Mouse (Mus musculus) megakaryocyte, embryonic 14.5 days (primary cell): Measurements from ENCODE around the gene Fam13a. TPM values are rescaled to one million over a fixed set of nuclear protein-coding genes. Genes with fewer than 3 reads are reported as not detected.
A peak's percentile ranks its signal among the peaks of the same experiment; 100 is the strongest.

Experiments used
- H3K27me3 ChIP-seq: replicated peaks from 2 replicates; pipeline ENCODE3; 2012; ENCODE audit warnings: inconsistent platforms
- H3K36me3 ChIP-seq: replicated peaks from 2 replicates; pipeline ENCODE3; 2012; ENCODE audit warnings: low read length, inconsistent platforms, mixed read lengths
- H3K4me1 ChIP-seq: 2 replicates; pipeline ENCODE4 v1.6.1; 2012; ENCODE audit warnings: inconsistent platforms
- H3K4me3 ChIP-seq: replicated peaks from 2 replicates; pipeline ENCODE3; 2012; ENCODE audit warnings: moderate library complexity, mild to moderate bottlenecking, inconsistent platforms
- H3K9me3 ChIP-seq: 2 replicates; pipeline ENCODE4 v1.6.1; 2012; ENCODE audit warnings: inconsistent platforms
- FLI1 ChIP-seq: IDR thresholded peaks from 2 replicates; pipeline ENCODE4 v1.6.1; 2012; ENCODE audit warnings: low read length, inconsistent platforms, mixed read lengths
- GATA1 ChIP-seq: IDR thresholded peaks from 3 replicates; pipeline ENCODE4 v1.6.1; 2012; ENCODE audit warnings: mixed read lengths, low read length, inconsistent platforms, borderline replicate concordance
- polyA plus RNA-seq: library from polyadenylated mRNA; stranded (reverse); fragments of >175 nt; gene quantifications from 2 replicates; pipeline ENCODE4 v1.2.3, GENCODE M21; 2012; ENCODE audit warnings: low replicate concordance; ENCODE audit not compliant: insufficient read depth

Gene Fam13a
- polyA plus RNA-seq, 1 experiment = not detected

DNA sequence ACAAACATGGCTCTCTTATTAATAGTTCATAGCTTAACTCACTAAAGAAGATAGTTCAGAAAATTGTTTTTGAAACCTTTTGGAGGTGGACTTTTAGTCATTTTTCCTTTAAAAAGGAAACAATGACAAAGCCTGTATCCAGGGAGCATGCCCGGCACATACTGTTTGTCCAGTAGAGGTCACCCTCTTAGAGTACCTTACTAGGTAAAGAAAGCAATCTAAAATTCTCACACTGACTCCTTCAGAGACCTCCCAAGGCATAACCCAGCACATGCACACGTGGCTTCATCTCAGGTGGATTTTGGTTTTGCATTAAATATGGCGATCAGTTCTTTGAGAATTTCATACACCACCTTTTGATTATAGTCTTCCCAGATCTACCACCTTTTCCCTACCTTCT, 102.7 kb downstream of the Fam13a start:
- H3K4me1 ChIP-seq = peaks cover 1% of the 10 kb centered on the region
- H3K4me3 ChIP-seq = no peak overlapping the region
- no peak for TF ChIP-seq FLI1
- TF ChIP-seq GATA1 = no peak
- H3K36me3 ChIP-seq = peaks cover 7% of the 10 kb centered on the region
- H3K27me3 ChIP-seq = no peaks in the 10 kb centered on the region
- no peaks in the 10 kb centered on the region for H3K9me3 ChIP-seq

DNA sequence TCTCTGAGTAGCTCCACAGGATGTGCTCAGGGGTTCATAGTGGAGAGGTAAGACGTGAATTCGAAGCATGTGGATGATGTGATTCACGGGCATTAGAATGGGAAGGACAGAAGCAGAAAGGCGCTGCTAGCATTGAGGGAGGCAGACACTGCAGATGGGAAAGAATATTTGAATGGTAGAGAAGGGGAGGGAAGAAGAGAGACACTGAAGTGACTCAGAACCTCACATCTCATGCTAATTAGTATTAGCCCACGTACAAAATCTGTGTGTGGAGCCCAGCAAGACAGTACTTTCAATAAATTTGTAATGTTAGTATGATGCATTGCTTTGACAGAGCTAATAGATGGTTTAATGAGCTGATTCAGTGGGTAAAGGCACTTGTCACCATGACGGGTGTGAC, 103.6 kb downstream of the Fam13a start:
- Histone ChIP-seq H3K36me3 (peaks cover 7% of the 10 kb centered on the region), H3K27me3 (no peaks in the 10 kb centered on the region), H3K9me3 (no peaks in the 10 kb centered on the region), H3K4me3 (no peak overlapping the region), H3K4me1 (peaks cover 7% of the 10 kb centered on the region)
- no peak for TF ChIP-seq GATA1
- no peak for TF ChIP-seq FLI1

DNA sequence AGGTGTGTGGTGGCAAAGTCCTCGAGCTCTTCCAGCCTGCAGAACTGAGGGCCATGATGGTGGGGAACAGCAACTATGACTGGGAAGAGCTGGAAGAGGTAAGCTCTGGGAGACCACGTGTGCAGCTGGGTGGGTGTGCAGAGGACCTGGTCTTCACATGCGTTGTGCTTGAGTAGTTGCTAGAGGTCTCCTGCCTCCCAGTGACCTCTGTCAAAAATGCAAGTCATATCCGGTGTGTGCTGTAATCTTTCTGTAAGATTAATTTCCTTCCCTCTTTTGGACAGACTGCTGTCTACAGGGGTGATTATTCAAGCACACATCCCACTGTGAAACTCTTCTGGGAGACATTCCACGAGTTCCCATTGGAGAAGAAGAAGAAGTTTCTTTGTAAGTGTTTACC, 107.9 kb downstream of the Fam13a start:
- H3K4me3 ChIP-seq = peak overlapping the region; percentile 15
- no peaks in the 10 kb centered on the region for H3K27me3 ChIP-seq
- no peak for TF ChIP-seq FLI1
- H3K4me1 ChIP-seq = peaks cover 7% of the 10 kb centered on the region
- H3K36me3 ChIP-seq = peaks cover 7% of the 10 kb centered on the region
- H3K9me3 ChIP-seq = no peaks in the 10 kb centered on the region

DNA sequence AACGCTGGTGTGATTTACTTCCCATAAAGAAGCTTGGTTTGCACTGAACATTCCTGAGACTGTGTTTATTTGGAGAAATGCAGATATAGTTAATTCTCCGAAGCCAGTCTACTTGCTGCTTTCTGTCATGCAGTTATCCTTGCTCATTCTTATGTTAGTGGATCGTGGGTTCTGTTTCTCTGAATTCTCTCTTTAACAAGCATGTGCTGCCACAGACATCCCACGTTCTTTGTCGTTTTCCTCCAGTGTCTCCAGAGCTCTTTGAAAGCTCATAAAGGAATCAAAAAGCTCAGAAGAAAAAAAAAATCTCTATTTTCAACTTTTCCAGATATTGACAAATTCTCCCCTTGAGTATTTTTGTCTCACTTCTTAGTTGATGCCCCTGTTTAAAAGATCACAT, 110.4 kb downstream of the Fam13a start:
- Histone ChIP-seq H3K4me3 (no peak overlapping the region), H3K27me3 (no peaks in the 10 kb centered on the region), H3K36me3 (peaks cover 3% of the 10 kb centered on the region), H3K9me3 (no peaks in the 10 kb centered on the region), H3K4me1 (peaks cover 7% of the 10 kb centered on the region)
- no peak for TF ChIP-seq FLI1
- TF ChIP-seq GATA1 = no peak

DNA sequence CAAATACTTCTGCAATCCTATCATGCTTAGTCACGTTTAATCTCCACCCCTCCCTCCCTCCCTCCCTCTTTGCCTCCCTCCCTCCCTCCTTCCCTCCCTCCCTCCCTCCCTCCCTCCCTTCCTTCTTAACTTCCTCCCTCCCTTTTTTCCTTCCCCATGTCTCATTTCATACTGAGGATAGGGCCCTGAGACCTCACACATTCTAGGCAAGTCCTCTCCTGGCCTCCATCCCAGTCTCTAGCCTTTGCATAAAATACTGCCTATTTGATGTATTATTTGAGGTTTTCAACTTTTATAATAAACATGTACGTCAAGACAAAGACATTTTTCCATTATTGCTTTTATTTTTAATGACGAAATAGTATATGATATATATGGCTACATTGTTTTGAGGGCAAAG, 110.8 kb downstream of the Fam13a start:
- Histone ChIP-seq H3K4me3 (no peak overlapping the region), H3K4me1 (peaks cover 7% of the 10 kb centered on the region), H3K36me3 (peaks cover under 1% of the 10 kb centered on the region), H3K9me3 (no peaks in the 10 kb centered on the region), H3K27me3 (no peaks in the 10 kb centered on the region)
- TF ChIP-seq GATA1 = no peak
- no peak for TF ChIP-seq FLI1

DNA sequence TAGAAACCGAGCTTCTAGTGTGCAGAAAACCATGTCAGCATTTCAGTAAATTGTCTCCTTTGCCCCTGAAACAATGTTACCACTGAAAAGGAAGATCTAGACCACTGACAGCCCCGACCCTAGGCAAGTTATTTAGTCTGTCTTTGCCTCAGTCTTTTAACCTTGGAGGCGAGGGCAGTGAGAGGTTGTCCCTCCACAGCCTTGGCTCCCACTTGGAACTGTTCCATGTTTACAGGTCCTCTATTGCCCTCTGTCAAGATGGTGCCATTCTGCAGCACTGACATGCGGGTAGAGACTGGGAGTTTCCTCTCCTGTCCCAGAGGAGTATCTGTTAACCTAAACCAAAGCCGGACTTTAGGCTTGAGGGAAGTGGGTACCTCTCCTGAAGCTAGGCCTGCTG, 111.5 kb downstream of the Fam13a start:
- no peaks in the 10 kb centered on the region for H3K9me3 ChIP-seq
- H3K4me3 ChIP-seq = no peak overlapping the region
- no peaks in the 10 kb centered on the region for H3K36me3 ChIP-seq
- TF ChIP-seq FLI1 (no peak), GATA1 (no peak)
- no peaks in the 10 kb centered on the region for H3K27me3 ChIP-seq
- peaks cover 7% of the 10 kb centered on the region for H3K4me1 ChIP-seq

DNA sequence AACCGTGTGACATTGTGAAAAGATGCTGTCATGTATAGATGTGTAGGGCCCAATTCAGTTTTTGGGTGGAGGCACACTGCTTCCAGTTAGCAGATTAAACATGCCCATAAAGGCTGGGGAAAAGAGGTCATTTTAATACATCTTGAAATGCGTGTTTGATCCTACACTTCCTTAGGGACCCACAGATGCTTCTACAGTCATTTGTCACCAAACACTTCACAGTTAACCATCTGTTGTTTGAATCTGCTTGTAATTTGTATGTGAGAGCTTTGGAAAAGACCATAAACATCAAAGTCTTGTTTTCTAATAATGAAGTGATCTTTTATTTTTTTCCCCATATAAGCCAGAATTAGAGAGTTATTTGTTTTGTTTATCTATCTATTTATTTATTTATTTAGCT, 116.6 kb downstream of the Fam13a start:
- peaks cover 13% of the 10 kb centered on the region for H3K9me3 ChIP-seq
- H3K36me3 ChIP-seq = peaks cover 6% of the 10 kb centered on the region
- H3K4me3 ChIP-seq = no peak overlapping the region
- TF ChIP-seq GATA1 = no peak
- no peak for TF ChIP-seq FLI1
- peaks cover 6% of the 10 kb centered on the region; the same call in 1 of the 2 replicates for H3K4me1 ChIP-seq
- peaks cover 8% of the 10 kb centered on the region for H3K27me3 ChIP-seq

DNA sequence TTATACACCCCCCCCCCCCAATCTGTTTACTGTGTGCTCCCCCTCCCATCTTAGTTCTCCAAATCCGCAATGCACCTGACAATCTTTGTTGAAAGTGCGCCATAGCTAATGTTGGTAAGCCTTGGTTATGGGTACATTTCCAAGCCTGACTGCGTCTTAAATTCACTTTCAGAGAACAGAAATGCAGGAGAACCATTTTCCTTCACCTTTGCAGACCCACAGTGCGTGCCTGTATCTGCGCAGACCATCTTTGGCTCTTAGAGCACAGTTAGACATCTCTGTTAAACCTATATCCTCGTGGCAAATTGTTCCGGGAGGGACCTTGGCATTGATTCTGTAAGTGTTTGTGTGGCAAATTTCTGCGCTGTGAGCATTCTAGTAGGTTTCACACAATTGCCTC, 117.0 kb downstream of the Fam13a start:
- no peak overlapping the region for H3K4me3 ChIP-seq
- peaks cover 13% of the 10 kb centered on the region for H3K9me3 ChIP-seq
- TF ChIP-seq FLI1 (no peak), GATA1 (no peak)
- H3K36me3 ChIP-seq = peaks cover 6% of the 10 kb centered on the region
- peaks cover 8% of the 10 kb centered on the region for H3K27me3 ChIP-seq
- peaks cover 6% of the 10 kb centered on the region; the same call in 1 of the 2 replicates for H3K4me1 ChIP-seq

DNA sequence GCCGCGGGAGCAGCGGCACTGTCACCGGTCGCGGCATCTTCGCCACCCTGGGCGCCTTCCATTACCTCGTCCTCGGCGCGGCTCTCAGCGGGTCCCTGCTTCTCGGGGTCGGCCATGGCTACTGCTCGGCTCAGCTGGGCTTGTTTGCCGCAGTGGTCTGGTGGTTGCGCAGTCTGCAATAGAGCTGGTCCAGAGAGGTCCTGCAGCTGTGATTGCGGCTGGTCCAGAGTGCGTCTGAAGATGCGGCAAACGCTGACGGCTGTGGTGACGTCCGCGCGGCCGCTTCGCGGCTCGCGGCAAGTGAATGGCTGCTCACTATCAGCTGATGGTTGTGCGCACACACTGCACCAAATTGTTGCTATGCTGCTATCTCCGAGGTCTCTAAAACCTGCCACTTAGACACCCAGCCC, 117.5 kb downstream of the Fam13a start, which contains the start of gene Nap1l5:
Nap1l5 (minus strand) TSS at position 225 of the 410 bp plus-strand sequence.
- Histone ChIP-seq H3K27me3 (peaks cover 8% of the 10 kb centered on the region), H3K36me3 (peaks cover 6% of the 10 kb centered on the region), H3K4me3 (peak within 1 kb of the TSS; percentile 77), H3K4me1 (peaks cover 6% of the 10 kb centered on the region; the same call in 1 of the 2 replicates), H3K9me3 (peaks cover 13% of the 10 kb centered on the region)
- no peak for TF ChIP-seq FLI1
- no peak for TF ChIP-seq GATA1

DNA sequence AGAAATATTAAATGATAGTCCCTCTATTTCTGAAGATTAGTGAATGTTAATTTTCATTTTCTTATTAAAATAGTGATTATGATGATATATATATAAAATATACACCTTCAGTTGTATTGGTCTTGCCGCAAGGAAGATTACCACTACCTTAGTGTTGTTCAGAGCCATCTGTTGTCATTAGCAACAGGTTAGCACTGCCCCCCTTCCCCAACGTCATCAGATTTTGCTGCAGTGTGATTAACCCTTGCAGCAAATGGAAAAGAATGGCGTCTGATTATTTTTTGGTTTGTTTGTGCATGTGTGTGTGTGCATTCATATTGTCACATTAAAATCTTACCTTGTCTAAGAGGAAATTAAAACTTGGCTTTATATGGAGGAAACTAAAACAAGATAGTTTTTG, 119.8 kb downstream of the Fam13a start:
- no peak overlapping the region for H3K4me3 ChIP-seq
- no peak for TF ChIP-seq GATA1
- TF ChIP-seq FLI1 = no peak
- peaks cover 8% of the 10 kb centered on the region for H3K27me3 ChIP-seq
- peaks cover 13% of the 10 kb centered on the region for H3K9me3 ChIP-seq
- H3K36me3 ChIP-seq = peaks cover 6% of the 10 kb centered on the region
- peaks cover 6% of the 10 kb centered on the region; the same call in 1 of the 2 replicates for H3K4me1 ChIP-seq

DNA sequence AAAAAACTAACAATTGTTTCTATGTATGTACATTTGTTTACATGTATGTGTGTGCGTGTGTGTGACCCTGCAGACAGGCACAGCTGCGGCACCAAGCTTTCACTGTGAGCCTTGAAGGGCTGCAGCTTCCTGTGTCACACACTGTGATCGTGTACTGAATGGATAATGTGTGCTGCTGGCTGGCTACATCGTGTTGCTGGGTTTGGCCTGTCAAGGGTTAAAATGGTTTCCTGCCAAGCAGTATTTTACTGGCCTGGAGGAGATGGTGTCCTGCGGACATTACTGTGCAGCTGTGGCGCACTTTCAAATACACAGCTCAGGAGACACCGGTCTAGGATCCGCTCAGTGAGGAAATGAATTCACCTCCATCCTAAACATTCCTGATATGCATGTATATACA, 121.2 kb downstream of the Fam13a start:
- peaks cover 8% of the 10 kb centered on the region for H3K27me3 ChIP-seq
- H3K9me3 ChIP-seq = peaks cover 13% of the 10 kb centered on the region
- H3K4me1 ChIP-seq = peaks cover 11% of the 10 kb centered on the region
- TF ChIP-seq GATA1 (no peak), FLI1 (no peak)
- H3K4me3 ChIP-seq = no peak overlapping the region
- H3K36me3 ChIP-seq = peaks cover 6% of the 10 kb centered on the region
